Mouse (Mus musculus) testis, adult 10 weeks (tissue): Measurements from ENCODE around the gene Plekhg2. TPM values are rescaled to one million over a fixed set of nuclear protein-coding genes. Genes with fewer than 3 reads are reported as not detected.

Experiments used
- polyA plus RNA-seq: library from polyadenylated mRNA; stranded (reverse); fragments of 350-450 nt; fragmentation: Illumina TruSeq; extraction: RNeasy Lipid Tissue Mini Kit (QIAGEN cat#74804); gene quantifications from one replicate; pipeline ENCODE4 v1.2.3, GENCODE M21; 2014; ENCODE audit warnings: low read depth, low replicate concordance

Gene Plekhg2
- 3.4 TPM for polyA plus RNA-seq

DNA sequence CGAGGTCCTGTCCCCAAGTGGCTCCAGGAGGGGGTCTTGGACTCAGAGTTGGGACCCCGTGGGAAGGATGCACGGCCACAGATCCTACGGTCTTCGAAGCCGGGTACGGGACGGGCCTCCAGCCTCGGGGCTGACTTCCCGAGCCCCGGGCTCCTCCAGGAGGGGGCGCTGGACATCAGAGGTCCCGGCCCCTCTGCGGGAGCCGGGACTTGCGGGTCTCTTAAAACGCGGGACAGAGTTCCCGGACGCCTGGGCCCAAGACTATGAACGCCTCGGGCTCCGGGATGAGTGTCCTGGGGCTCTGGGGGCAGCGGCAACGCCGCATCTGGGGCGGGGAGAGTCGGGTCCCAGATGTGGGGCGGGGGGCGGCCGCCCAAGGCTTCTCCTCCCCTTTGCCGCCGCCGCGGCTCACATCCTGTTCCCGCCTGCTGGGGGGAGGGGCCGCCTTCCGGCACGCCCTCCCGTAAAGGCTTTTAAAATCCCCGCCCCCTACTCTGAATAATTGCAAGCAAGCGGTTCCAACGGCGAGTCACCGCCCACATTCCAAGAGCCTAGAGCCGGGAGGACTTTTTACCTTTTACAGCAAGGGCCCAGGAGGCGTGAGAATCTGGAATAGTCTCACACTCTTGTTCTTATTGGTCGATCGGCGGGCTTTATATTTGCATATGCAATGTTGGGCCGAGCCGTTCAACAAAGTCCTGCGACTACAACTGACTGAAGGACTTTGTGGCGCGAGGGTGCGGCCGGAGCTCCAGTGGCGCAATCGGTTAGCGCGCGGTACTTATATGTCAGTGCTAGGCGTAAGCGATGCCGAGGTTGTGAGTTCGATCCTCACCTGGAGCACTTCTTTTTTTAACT lies at the start of gene Plekhg2:
TSS of gene Plekhg2 (minus strand) at position 349 of the 858 bp plus-strand sequence.

DNA sequence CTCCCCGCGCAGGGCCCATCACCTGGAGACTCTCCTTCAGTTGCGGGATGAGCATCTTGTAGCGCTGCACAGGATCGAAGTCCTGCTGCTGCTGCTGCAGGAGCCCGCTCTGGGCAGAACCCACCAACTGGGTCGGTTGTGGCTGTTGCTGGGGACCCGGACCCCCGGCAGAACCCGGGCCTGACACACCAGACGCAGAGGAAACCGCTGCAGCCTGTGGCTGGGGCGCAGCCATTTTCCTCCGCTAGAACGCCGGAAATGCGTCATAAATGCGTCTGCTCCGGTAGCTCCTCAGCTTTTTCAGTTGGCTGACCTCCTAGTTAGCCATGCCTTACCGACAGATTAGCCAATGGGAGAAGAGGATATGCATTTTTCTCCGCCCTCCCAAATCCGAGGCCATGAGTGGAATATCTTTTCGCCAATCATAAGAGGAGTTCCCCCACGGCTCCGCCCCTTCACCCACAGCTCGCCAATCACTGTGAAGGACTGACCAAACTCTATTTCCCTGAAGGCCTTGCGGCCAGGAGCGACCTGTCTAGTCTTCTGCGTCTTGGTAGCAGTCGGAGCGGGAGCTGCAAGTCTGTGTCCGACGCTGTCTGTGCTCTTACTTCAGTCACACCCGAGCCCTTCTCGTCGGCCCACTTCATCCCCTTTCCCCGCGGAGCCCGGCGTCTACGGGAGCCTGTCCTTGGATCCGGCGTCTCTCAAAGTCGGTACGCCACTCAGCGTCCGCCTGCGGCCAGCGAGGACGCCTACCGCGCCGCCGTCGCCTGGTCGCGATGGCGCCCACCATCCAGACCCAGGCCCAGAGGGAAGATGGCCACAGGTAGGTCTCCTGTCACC lies 20.3 kb upstream of the Plekhg2 start, which contains the start of the genes Med29 and Paf1:
TSS of gene Med29 (minus strand) at position 280 of the 843 bp plus-strand sequence.
TSS of gene Paf1 (plus strand) at position 523 of the 843 bp plus-strand sequence.

DNA sequence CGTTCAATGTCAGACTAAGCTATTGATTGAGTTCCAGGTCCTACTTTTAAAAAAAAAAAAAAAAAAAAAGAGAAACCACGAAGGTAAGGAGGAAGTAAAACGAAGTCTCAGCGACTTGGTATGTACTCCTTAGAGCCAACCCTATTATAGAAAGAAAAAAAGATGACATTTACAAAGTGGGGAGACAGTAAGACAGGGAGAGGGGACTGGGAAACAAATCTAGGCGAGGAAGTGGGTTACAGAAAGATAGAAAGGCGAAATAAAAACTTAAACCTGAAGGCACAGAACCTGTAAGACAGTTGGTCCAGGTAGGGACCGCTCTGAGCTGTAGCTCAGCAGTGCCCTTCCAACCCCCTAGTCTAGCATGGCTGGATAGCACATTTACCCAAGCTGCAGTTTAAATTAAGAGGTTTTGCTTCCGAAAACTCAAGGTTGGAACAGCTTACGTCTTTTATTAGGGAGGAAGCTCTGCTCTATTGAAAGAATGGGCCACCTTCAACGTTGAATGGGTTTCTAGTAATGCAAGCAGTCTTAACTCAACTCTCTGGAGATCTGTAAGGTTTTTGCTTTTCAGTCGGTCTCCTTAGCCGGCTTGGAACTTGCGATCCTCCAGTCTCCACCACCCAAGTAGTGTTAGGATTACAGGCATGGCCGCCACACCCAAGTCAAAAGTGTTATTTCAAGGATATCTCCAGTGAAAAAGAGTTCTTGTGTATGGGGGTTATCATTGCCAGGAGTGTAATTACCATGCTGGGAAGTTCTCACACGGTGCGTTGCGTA lies 8.0 kb upstream of the Plekhg2 start, which contains the start of gene Zfp36:
TSS of gene Zfp36 (minus strand) at position 17 of the 780 bp plus-strand sequence.

DNA sequence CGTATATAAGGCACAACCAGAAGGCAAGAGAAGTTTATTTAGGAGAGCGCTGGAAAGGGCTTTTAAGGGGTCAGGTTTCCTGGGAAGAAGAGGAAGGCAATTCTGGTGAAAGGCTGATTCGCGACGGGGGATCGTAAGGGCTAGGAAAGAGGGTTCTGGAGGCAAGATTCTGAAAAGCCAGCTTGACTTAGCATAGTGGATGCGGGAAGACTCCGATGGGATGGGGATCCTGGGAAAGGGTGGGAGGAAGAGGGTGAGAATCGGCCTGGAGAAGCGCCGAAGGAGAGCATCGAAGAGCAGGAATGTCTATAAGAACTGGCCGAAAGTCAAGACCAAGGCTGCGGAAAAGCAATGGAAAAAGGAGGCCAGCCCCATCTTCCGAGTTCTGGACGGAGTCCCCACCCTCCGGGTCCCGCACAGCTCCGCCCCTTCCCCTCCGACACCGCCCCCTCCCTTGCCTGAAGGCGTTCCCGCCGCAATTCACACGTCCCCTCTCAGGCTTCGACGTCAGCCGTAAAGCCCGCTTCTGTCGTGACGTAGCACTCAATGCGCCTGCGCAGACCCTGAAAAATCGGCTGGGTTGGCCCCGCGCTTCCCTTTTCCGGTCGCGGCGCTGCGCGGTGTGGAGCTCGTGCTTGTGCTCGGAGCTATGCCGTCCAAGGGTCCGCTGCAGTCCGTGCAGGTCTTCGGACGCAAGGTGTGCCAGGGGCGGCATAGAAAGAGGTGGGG lies 22.1 kb downstream of the Plekhg2 start, which contains the start of gene Rps16:
TSS of gene Rps16 (plus strand) at position 498 of the 729 bp plus-strand sequence.

DNA sequence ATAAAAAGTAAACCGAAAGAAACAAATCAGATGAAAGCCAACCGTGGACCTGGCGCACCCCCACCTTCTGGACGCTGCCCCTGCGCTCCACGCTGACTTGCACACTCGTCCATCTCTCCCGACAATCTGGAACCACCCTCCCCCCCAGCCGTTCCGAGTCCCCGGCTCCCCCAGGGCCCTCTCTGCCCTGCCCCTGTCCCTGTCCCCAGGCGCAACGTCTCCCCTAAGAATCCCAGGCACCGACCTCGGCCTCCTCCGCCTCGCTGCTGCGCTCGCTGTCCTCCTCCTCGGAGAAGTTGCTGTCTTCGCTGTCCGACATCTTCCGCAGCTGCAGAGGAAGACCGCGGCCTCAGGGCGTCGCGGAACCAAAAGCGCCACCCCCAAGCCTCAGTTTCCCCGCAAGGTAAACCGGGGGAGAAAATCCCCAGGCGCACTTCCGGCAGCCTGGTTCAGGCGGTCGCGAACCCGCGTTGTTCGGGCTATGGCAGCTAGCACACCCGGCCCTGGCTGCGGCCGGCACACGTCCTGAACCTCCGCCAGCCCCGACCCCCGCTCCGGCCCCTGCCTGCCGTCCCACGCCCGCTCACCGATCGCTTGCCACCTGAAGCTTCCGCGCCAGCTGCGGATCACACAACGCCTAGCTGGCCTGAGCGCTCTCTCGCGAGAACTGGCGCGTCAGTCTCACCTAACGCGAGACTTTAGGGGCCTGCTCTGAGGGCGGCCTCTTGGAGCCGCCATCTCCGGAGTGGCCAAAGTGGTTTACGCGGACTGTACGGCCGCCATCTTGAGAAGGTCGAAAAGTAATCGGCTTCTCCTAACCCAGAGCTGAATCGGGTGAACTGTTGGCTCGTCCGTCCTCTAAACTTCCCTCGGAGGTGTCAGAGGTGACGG lies 34.0 kb downstream of the Plekhg2 start, which contains the start of gene Supt5:
TSS of gene Supt5 (minus strand) at position 639 of the 891 bp plus-strand sequence.

DNA sequence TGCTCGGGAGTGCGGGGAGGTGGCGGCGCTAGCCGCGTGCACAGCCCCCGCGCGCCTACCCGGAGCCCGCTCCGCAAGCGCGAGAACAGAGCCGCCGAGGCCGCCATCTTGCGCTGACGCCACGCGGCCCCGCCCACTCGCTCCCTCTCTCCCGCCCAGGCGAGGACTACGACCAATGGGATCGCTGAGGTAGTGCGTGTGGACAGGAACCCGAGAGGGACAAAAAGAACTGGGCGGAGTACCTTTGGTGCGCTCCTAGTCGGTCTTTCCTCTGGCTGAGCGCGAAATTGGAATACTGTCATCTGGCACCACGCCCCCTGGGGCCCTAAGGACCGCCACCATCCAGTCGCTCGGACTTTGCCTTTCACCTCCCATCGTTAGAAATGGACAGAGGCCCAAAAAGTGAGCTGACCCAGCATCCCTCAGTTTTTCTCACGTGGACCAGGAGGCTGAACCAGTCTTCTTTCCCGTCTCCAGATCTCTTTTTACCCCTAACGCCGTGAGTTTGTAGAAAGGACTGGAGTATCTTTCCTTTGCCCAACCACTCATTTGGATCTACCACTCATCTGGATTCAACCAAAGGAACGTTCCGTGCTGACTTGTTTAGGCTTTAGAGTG lies 60.4 kb downstream of the Plekhg2 start, which contains the start of gene Timm50:
TSS of gene Timm50 (minus strand) at position 147 of the 618 bp plus-strand sequence.

Other genes with a start within 250 kb of the Plekhg2 start
- gene 9530053A07Rik, start 243.1 kb downstream of the Plekhg2 start, polyA plus RNA-seq, result not detected
- 9.1 TPM for gene Fbl, start 202.9 kb downstream of the Plekhg2 start, polyA plus RNA-seq
- gene Dyrk1b, start 193.1 kb downstream of the Plekhg2 start, polyA plus RNA-seq, result 15.4 TPM
- gene Eid2, start 104.7 kb downstream of the Plekhg2 start, polyA plus RNA-seq, result 10.0 TPM
- gene Eid2b, start 94.9 kb downstream of the Plekhg2 start, polyA plus RNA-seq, result 3.7 TPM
- gene Selenov, start 81.4 kb downstream of the Plekhg2 start, polyA plus RNA-seq, result 80.2 TPM
- gene Dll3, start 70.4 kb downstream of the Plekhg2 start, polyA plus RNA-seq, result 22.7 TPM
- 3.6 TPM for gene Timm50, start 60.5 kb downstream of the Plekhg2 start, polyA plus RNA-seq
- 65.4 TPM for gene Supt5, start 33.9 kb downstream of the Plekhg2 start, polyA plus RNA-seq
- 59.3 TPM for gene Rps16, start 21.9 kb downstream of the Plekhg2 start, polyA plus RNA-seq
- 2.6 TPM for gene Zfp36, start 7.7 kb upstream of the Plekhg2 start, polyA plus RNA-seq
- 3.9 TPM for gene Med29, start 20.1 kb upstream of the Plekhg2 start, polyA plus RNA-seq
- gene Paf1, start 20.4 kb upstream of the Plekhg2 start, polyA plus RNA-seq, result 70.3 TPM
- 5.2 TPM for gene Gmfg, start 64.8 kb upstream of the Plekhg2 start, polyA plus RNA-seq
- gene Lrfn1, start 79.4 kb upstream of the Plekhg2 start, polyA plus RNA-seq, result not detected
- gene Ifnl2, start 137.9 kb upstream of the Plekhg2 start, polyA plus RNA-seq, result not detected
- gene Ifnl3, start 150.2 kb upstream of the Plekhg2 start, polyA plus RNA-seq, result not detected
- gene Sycn, start 168.3 kb upstream of the Plekhg2 start, polyA plus RNA-seq, result not detected
- not detected for gene Nccrp1, start 174.7 kb upstream of the Plekhg2 start, polyA plus RNA-seq
- gene Samd4b, start 225.5 kb upstream of the Plekhg2 start, polyA plus RNA-seq, result 18.7 TPM
- 1.6 TPM for gene Pak4, start 225.6 kb upstream of the Plekhg2 start, polyA plus RNA-seq